Mouse (Mus musculus) bone marrow, adult 2 months (tissue): ENCODE results near the gene Arid1b.

Source experiments
- CTCF ChIP-seq: fragments of 200-500 bp; IDR thresholded peaks from 2 replicates; pipeline ENCODE4 v1.5.1; 2011; ENCODE audit warnings: low read length, control low read depth; ENCODE audit not compliant: control insufficient read depth, insufficient read depth
- POLR2A ChIP-seq: fragments of 200-500 bp; IDR thresholded peaks from 2 replicates; pipeline ENCODE4 v1.6.1; 2011; ENCODE audit warnings: low read depth, mild to moderate bottlenecking, control low read depth, low read length, borderline replicate concordance; ENCODE audit not compliant: control insufficient read depth

DNA sequence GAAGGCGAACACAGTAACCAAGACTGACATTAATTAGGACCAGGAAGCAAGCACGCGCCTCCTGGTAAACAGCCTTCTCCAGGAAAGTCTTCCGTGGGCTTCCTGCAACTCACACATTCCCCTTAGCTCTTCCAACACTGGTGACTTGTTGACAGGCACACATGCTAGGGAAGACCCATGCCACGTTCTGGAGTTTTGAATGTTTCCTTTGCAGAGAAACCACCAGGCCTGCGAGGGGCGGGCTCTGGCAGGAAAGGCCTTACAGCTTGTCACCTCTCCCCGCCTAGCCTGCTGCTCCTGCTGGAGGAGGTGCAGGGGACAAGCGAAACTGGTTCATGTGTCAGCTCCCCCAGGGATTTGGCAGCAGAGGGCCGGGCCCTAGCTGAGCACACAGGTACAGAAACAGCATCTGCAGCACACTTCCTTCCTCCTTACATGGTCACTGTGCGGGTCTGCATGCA is 48.2 kb upstream of the Arid1b start:
- no peak for TF ChIP-seq CTCF
- TF ChIP-seq POLR2A = no peak
